Mouse (Mus musculus) midbrain, embryonic 16.5 days (tissue): ENCODE results near the gene Zfp526. TPM values are rescaled to one million over a fixed set of nuclear protein-coding genes. Genes with fewer than 3 reads are reported as not detected.
A peak's percentile ranks its signal among the peaks of the same experiment; 100 is the strongest.

Experiments used
- ATAC-seq: fragments of 200-750 bp; cut with Nextera tagmentation; 2 replicates; pipeline ENCODE4 v1.8.0; 2017; ENCODE audit warnings: moderate TSS enrichment
- H3K27ac ChIP-seq: fragments of 300-500 bp; sonication (generic); 2 replicates; pipeline ENCODE4 v1.5.1; 2014; ENCODE audit warnings: mild to moderate bottlenecking, low read length, mixed read lengths
- H3K27me3 ChIP-seq: fragments of 300-500 bp; sonication (generic); 2 replicates; pipeline ENCODE4 v1.6.1; 2014; ENCODE audit warnings: low read depth, low read length, mixed read lengths; ENCODE audit not compliant: control insufficient read depth, insufficient read depth
- H3K36me3 ChIP-seq: fragments of 300-500 bp; sonication (generic); 2 replicates; pipeline ENCODE4 v1.6.1; 2014; ENCODE audit warnings: mild to moderate bottlenecking, low read length, moderate library complexity, mixed read lengths; ENCODE audit not compliant: control insufficient read depth, insufficient read depth
- H3K4me1 ChIP-seq: fragments of 300-500 bp; sonication (generic); 2 replicates; pipeline ENCODE4 v1.6.1; 2014; ENCODE audit warnings: mild to moderate bottlenecking, low read length, mixed read lengths; ENCODE audit not compliant: control insufficient read depth, insufficient read depth
- H3K4me2 ChIP-seq: fragments of 300-500 bp; sonication (generic); 2 replicates; pipeline ENCODE4 v1.6.1; 2014; ENCODE audit warnings: mild to moderate bottlenecking, low read length, mixed read lengths
- H3K4me3 ChIP-seq: fragments of 300-500 bp; sonication (generic); 2 replicates; pipeline ENCODE4 v1.5.1; 2014; ENCODE audit warnings: low read depth, mild to moderate bottlenecking, low read length, moderate library complexity, mixed read lengths
- H3K9ac ChIP-seq: fragments of 300-500 bp; sonication (generic); 2 replicates; pipeline ENCODE4 v1.6.1; 2014; ENCODE audit warnings: low read depth, low read length, mixed read lengths
- H3K9me3 ChIP-seq: fragments of 300-500 bp; sonication (generic); replicated peaks from 2 replicates; pipeline ENCODE4 v1.6.1; 2014; ENCODE audit warnings: mild to moderate bottlenecking, low read length, mixed read lengths; ENCODE audit not compliant: control insufficient read depth, poor library complexity, severe bottlenecking
- WGBS: fragments of 180-500 bp; shearing (Covaris S2); extraction: QIAGEN DNeasy Blood & Tissue Kit; methylation state at CpG from one replicate; pipeline ENCODE4 v1.1.7; 2014; 5-methylcytosine and 5-hydroxymethylcytosine counted together
- microRNA-seq: library from miRNA; unstranded; fragments of <30 nt; microRNA quantifications from one replicate; pipeline ENCODE4, GENCODE M21; 2017
- polyA plus RNA-seq: library from polyadenylated mRNA; unstranded; fragments of >200 nt; fragmentation: Nextera tagmentation; extraction: Ambion mirVana; gene quantifications from 2 replicates; pipeline ENCODE4 v1.2.1, GENCODE M21; 2015

The Zfp526 gene
- polyA plus RNA-seq, 1 experiment from 2014 or later: 1.7 TPM

- H3K4me3 ChIP-seq: no peak overlapping the region
- ATAC-seq: no peak
- no peak overlapping the region for H3K4me2 ChIP-seq
- H3K27me3 ChIP-seq: no peaks in the 10 kb centered on the region
- no peak overlapping the region for H3K27ac ChIP-seq
- H3K4me1 ChIP-seq: peaks cover 57% of the 10 kb centered on the region
- WGBS: 93% methylated on average over 22 of the region's 22 CpGs
- H3K9ac ChIP-seq: 0 out of 2 replicates have a peak overlapping the region, but pooled peaks have one; percentile 41
- peaks cover 27% of the 10 kb centered on the region for H3K36me3 ChIP-seq
- H3K9me3 ChIP-seq: no peaks in the 10 kb centered on the region
These were observed 52.3 kb downstream of the Zfp526 start for GRCm38 (mm10) chr7:25273259-25274241.

GRCm38 (mm10) chr7:25274571-25274970 is 53.3 kb downstream of the Zfp526 start:
- Histone ChIP-seq H3K9ac (no peak overlapping the region; the same call in 1 of the 2 replicates), H3K36me3 (peaks cover 27% of the 10 kb centered on the region), H3K9me3 (no peaks in the 10 kb centered on the region), H3K4me3 (no peak overlapping the region), H3K27ac (no peak overlapping the region), H3K4me1 (peaks cover 50% of the 10 kb centered on the region), H3K4me2 (no peak overlapping the region), H3K27me3 (no peaks in the 10 kb centered on the region)
- no peak for ATAC-seq
- WGBS: 69% methylated on average over 5 of the region's 5 CpGs

- H3K4me1 ChIP-seq: peaks cover 50% of the 10 kb centered on the region
- H3K9ac ChIP-seq: no peak overlapping the region; the same call in 1 of the 2 replicates
- peaks cover 27% of the 10 kb centered on the region for H3K36me3 ChIP-seq
- H3K27me3 ChIP-seq: no peaks in the 10 kb centered on the region
- H3K4me2 ChIP-seq: no peak overlapping the region
- H3K4me3 ChIP-seq: no peak overlapping the region
- ATAC-seq: no peak
- 93% methylated on average over 3 of the region's 3 CpGs for whole genome bisulfite sequencing
- no peaks in the 10 kb centered on the region for H3K9me3 ChIP-seq
- H3K27ac ChIP-seq: no peak overlapping the region
These were observed 53.8 kb downstream of the Zfp526 start for GRCm38 (mm10) chr7:25274996-25275395.

- Histone ChIP-seq H3K4me1 (peaks cover 53% of the 10 kb centered on the region), H3K4me2 (no peak overlapping the region), H3K9ac (peak overlapping the region; percentile 49)
These were observed 54.5 kb downstream of the Zfp526 start for GRCm38 (mm10) chr7:25275555-25276298.

More at GRCm38 (mm10) chr7:25275555-25276298, 54.5 kb downstream of the Zfp526 start:
- Histone ChIP-seq H3K27me3 (no peaks in the 10 kb centered on the region), H3K4me3 (no peak overlapping the region), H3K9me3 (no peaks in the 10 kb centered on the region), H3K27ac (peak overlapping the region; percentile 28; the same call in 1 of the 2 replicates), H3K36me3 (peaks cover 27% of the 10 kb centered on the region)
- 61% methylated on average over 9 of the region's 9 CpGs for WGBS
- ATAC-seq: no peak

Small RNA genes lying within 50 kb of the gene (microRNA-seq; reads per million reads assigned to microRNA genes)
- not detected for gene Mir7048

Other genes with a start within 250 kb of the Zfp526 start
- gene Rabac1, start 248.7 kb upstream of the Zfp526 start, polyA plus RNA-seq: 288 and 310 TPM in 2 replicates
- gene Atp1a3, start 215.5 kb upstream of the Zfp526 start, polyA plus RNA-seq: 447 and 557 TPM in 2 replicates
- gene Grik5, start 149.1 kb upstream of the Zfp526 start, polyA plus RNA-seq: 14.2 and 15.5 TPM in 2 replicates
- gene Zfp574, start 148.9 kb upstream of the Zfp526 start, polyA plus RNA-seq: 33.7 and 34.2 TPM in 2 replicates
- 42.9 and 56.4 TPM in 2 replicates for gene Pou2f2, start 41.7 kb upstream of the Zfp526 start, polyA plus RNA-seq
- 14.1 and 14.6 TPM in 2 replicates for gene Dedd2, start 810 bp upstream of the Zfp526 start, polyA plus RNA-seq
- 16.2 and 17.8 TPM in 2 replicates for gene Gsk3a, start 16.4 kb downstream of the Zfp526 start, polyA plus RNA-seq
- gene Erf, start 29.3 kb downstream of the Zfp526 start, polyA plus RNA-seq: 2.3 and 2.8 TPM in 2 replicates
- 33.8 and 38.8 TPM in 2 replicates for gene Cic, start 46.3 kb downstream of the Zfp526 start, polyA plus RNA-seq
- 672 and 703 TPM in 2 replicates for gene Pafah1b3, start 76.6 kb downstream of the Zfp526 start, polyA plus RNA-seq
- gene Prr19, start 80.0 kb downstream of the Zfp526 start, polyA plus RNA-seq: 4.3 and 5.6 TPM in 2 replicates
- gene Tmem145, start 84.7 kb downstream of the Zfp526 start, polyA plus RNA-seq: 83.8 and 98.0 TPM in 2 replicates
- gene Megf8, start 95.7 kb downstream of the Zfp526 start, polyA plus RNA-seq: 23.2 and 23.4 TPM in 2 replicates
- not detected in 2 replicates for gene Cnfn, start 148.3 kb downstream of the Zfp526 start, polyA plus RNA-seq
- 9.8 and 12.5 TPM in 2 replicates for gene Lipe, start 177.3 kb downstream of the Zfp526 start, polyA plus RNA-seq
- 0.48 and 1.0 TPM in 2 replicates for gene Cxcl17, start 191.5 kb downstream of the Zfp526 start, polyA plus RNA-seq